Mouse (Mus musculus): ENCODE measurements around the gene Kcnj9. TPM values are rescaled to one million over a fixed set of nuclear protein-coding genes. Genes with fewer than 3 reads are reported as not detected.

Gene Kcnj9
- polyA plus RNA-seq (2015; fragmentation: Illumina TruSeq; extraction: RNeasy Lipid Tissue Mini Kit (QIAGEN cat#74804); ENCODE audit: insufficient read depth, low read depth, low replicate concordance): not detected

GRCm38 (mm10) chr1:172329131-172329530 lies at the start of gene Kcnj9:
Gene Kcnj9 (minus strand): TSS chr1:172329318.

GRCm38 (mm10) chr1:172376198-172376667 lies 47.1 kb upstream of the Kcnj9 start, which contains the start of gene Pigm:
Gene Pigm (plus strand): TSS chr1:172376546.

GRCm38 (mm10) chr1:172340729-172341321 lies 11.7 kb upstream of the Kcnj9 start, which contains the start of gene Kcnj10:
Gene Kcnj10 (plus strand): TSS chr1:172341210.

GRCm38 (mm10) chr1:172297611-172298537 lies 31.2 kb downstream of the Kcnj9 start, which contains the start of gene Atp1a2:
Gene Atp1a2 (minus strand): TSS chr1:172298064.

Other genes starting within 250 kb of the Kcnj9 start
- gene Copa, start 246.8 kb downstream of the Kcnj9 start, polyA plus RNA-seq (2015; fragmentation: Illumina TruSeq; extraction: RNeasy Lipid Tissue Mini Kit (QIAGEN cat#74804); ENCODE audit: insufficient read depth, low read depth, low replicate concordance): 68.5 TPM
- gene Ncstn, start 246.5 kb downstream of the Kcnj9 start, polyA plus RNA-seq (2015; fragmentation: Illumina TruSeq; extraction: RNeasy Lipid Tissue Mini Kit (QIAGEN cat#74804); ENCODE audit: insufficient read depth, low read depth, low replicate concordance): 19.2 TPM
- gene Pex19, start 202.6 kb downstream of the Kcnj9 start, polyA plus RNA-seq (2015; fragmentation: Illumina TruSeq; extraction: RNeasy Lipid Tissue Mini Kit (QIAGEN cat#74804); ENCODE audit: insufficient read depth, low read depth, low replicate concordance): 19.0 TPM
- gene Dcaf8, start 181.2 kb downstream of the Kcnj9 start, polyA plus RNA-seq (2015; fragmentation: Illumina TruSeq; extraction: RNeasy Lipid Tissue Mini Kit (QIAGEN cat#74804); ENCODE audit: insufficient read depth, low read depth, low replicate concordance): 27.7 TPM
- gene Pea15a, start 122.5 kb downstream of the Kcnj9 start, polyA plus RNA-seq (2015; fragmentation: Illumina TruSeq; extraction: RNeasy Lipid Tissue Mini Kit (QIAGEN cat#74804); ENCODE audit: insufficient read depth, low read depth, low replicate concordance): 38.0 TPM
- gene Casq1, start 109.5 kb downstream of the Kcnj9 start, polyA plus RNA-seq (2015; fragmentation: Illumina TruSeq; extraction: RNeasy Lipid Tissue Mini Kit (QIAGEN cat#74804); ENCODE audit: insufficient read depth, low read depth, low replicate concordance): not detected
- gene Atp1a4, start 70.9 kb downstream of the Kcnj9 start, polyA plus RNA-seq (2015; fragmentation: Illumina TruSeq; extraction: RNeasy Lipid Tissue Mini Kit (QIAGEN cat#74804); ENCODE audit: insufficient read depth, low read depth, low replicate concordance): not detected
- gene Igsf8, start 67.7 kb downstream of the Kcnj9 start, polyA plus RNA-seq (2015; fragmentation: Illumina TruSeq; extraction: RNeasy Lipid Tissue Mini Kit (QIAGEN cat#74804); ENCODE audit: insufficient read depth, low read depth, low replicate concordance): 15.7 TPM
- 6.4 TPM for gene Atp1a2, start 31.3 kb downstream of the Kcnj9 start, polyA plus RNA-seq (2015; fragmentation: Illumina TruSeq; extraction: RNeasy Lipid Tissue Mini Kit (QIAGEN cat#74804); ENCODE audit: insufficient read depth, low read depth, low replicate concordance)
- not detected for gene Kcnj10, start 11.9 kb upstream of the Kcnj9 start, polyA plus RNA-seq (2015; fragmentation: Illumina TruSeq; extraction: RNeasy Lipid Tissue Mini Kit (QIAGEN cat#74804); ENCODE audit: insufficient read depth, low read depth, low replicate concordance)
- gene Pigm, start 47.2 kb upstream of the Kcnj9 start, polyA plus RNA-seq (2015; fragmentation: Illumina TruSeq; extraction: RNeasy Lipid Tissue Mini Kit (QIAGEN cat#74804); ENCODE audit: insufficient read depth, low read depth, low replicate concordance): 3.2 TPM
- 1.5 TPM for gene Slamf9, start 146.0 kb upstream of the Kcnj9 start, polyA plus RNA-seq (2015; fragmentation: Illumina TruSeq; extraction: RNeasy Lipid Tissue Mini Kit (QIAGEN cat#74804); ENCODE audit: insufficient read depth, low read depth, low replicate concordance)
- gene Igsf9, start 152.5 kb upstream of the Kcnj9 start, polyA plus RNA-seq (2015; fragmentation: Illumina TruSeq; extraction: RNeasy Lipid Tissue Mini Kit (QIAGEN cat#74804); ENCODE audit: insufficient read depth, low read depth, low replicate concordance): 2.0 TPM
- gene Tagln2, start 170.7 kb upstream of the Kcnj9 start, polyA plus RNA-seq (2015; fragmentation: Illumina TruSeq; extraction: RNeasy Lipid Tissue Mini Kit (QIAGEN cat#74804); ENCODE audit: insufficient read depth, low read depth, low replicate concordance): 64.6 TPM
- gene Cfap45, start 191.5 kb upstream of the Kcnj9 start, polyA plus RNA-seq (2015; fragmentation: Illumina TruSeq; extraction: RNeasy Lipid Tissue Mini Kit (QIAGEN cat#74804); ENCODE audit: insufficient read depth, low read depth, low replicate concordance): not detected
- not detected for gene Vsig8, start 226.6 kb upstream of the Kcnj9 start, polyA plus RNA-seq (2015; fragmentation: Illumina TruSeq; extraction: RNeasy Lipid Tissue Mini Kit (QIAGEN cat#74804); ENCODE audit: insufficient read depth, low read depth, low replicate concordance)